Mouse (Mus musculus): ENCODE results near the gene Prm3. TPM values are rescaled to one million over a fixed set of nuclear protein-coding genes. Genes with fewer than 3 reads are reported as not detected.

Gene Prm3
- polyA plus RNA-seq, 1 experiment from 2014 or later, result not detected

- H3K9me3 ChIP-seq, result no peaks in the 10 kb centered on the region
- no peak for ATAC-seq (ENCODE audit: low FRiP score, low read depth)
- no peak overlapping the region for H3K4me2 ChIP-seq (replicated peaks)
- H3K27ac ChIP-seq, result no peak overlapping the region
- H3K4me3 ChIP-seq, result no peak overlapping the region
- H3K9ac ChIP-seq, result no peak overlapping the region
- no peaks in the 10 kb centered on the region for H3K36me3 ChIP-seq
- H3K4me1 ChIP-seq, result peaks cover 26% of the 10 kb centered on the region
- H3K27me3 ChIP-seq (replicated peaks), result peaks cover 26% of the 10 kb centered on the region; the same call in 1 of the 2 replicates
- 50% methylated on average over 9 of the region's 9 CpGs for WGBS
Observed at GRCm38 (mm10) chr16:10781862-10782371, 8.8 kb downstream of the Prm3 start.

DNA sequence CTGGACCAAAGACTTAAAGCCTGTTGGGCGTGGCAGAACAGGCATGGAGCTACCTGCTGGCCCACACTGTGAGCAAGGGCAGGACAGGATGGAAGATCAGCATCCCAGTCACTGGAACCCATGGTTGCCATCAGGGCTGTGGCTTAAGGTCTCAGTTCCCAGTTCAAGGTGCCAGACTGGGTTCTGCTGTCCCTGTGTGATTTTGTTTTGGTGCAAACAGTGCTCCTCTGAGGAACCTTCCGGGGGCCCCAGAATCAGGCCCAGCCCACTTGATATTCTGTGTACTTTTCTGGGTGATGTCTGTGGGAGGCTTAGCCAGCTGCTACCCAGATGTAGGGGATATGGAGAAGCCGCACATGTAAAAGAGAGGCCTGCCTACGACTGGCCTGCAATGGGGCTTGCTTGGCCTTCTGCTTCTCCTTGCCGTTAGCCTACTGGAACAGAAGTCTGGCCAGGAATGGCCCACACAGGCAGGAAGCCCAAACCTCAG is 10.0 kb downstream of the Prm3 start:
- 72% methylated on average over 5 of the region's 5 CpGs for WGBS
- Histone ChIP-seq H3K36me3 (no peaks in the 10 kb centered on the region), H3K27ac (no peak overlapping the region), H3K4me1 (peaks cover 18% of the 10 kb centered on the region), H3K9ac (no peak overlapping the region), H3K4me3 (no peak overlapping the region), H3K4me2 (replicated peaks) (no peak overlapping the region), H3K9me3 (no peaks in the 10 kb centered on the region), H3K27me3 (replicated peaks) (peaks cover 26% of the 10 kb centered on the region; the same call in 1 of the 2 replicates)
- ATAC-seq (ENCODE audit: low FRiP score, low read depth), result no peak

GRCm38 (mm10) chr16:10777579-10778160 is 13.0 kb downstream of the Prm3 start:
- Histone ChIP-seq H3K27ac (no peak overlapping the region), H3K4me2 (replicated peaks) (no peak overlapping the region), H3K36me3 (no peaks in the 10 kb centered on the region), H3K4me1 (peaks cover 5% of the 10 kb centered on the region; the same call in 1 of the 2 replicates), H3K4me3 (no peak overlapping the region), H3K9ac (no peak overlapping the region), H3K9me3 (no peaks in the 10 kb centered on the region), H3K27me3 (replicated peaks) (peaks cover 4% of the 10 kb centered on the region; the same call in 1 of the 2 replicates)
- ATAC-seq (ENCODE audit: low FRiP score, low read depth), result no peak
- whole genome bisulfite sequencing, result 75% methylated on average over 5 of the region's 5 CpGs

- H3K36me3 ChIP-seq, result no peaks in the 10 kb centered on the region
- no peak for ATAC-seq (ENCODE audit: low FRiP score, low read depth)
- WGBS, result 68% methylated on average over 7 of the region's 7 CpGs
- H3K4me1 ChIP-seq, result no peaks in the 10 kb centered on the region
- H3K27ac ChIP-seq, result no peak overlapping the region
- no peak overlapping the region for H3K9ac ChIP-seq
- no peak overlapping the region for H3K4me2 ChIP-seq (replicated peaks)
- no peaks in the 10 kb centered on the region for H3K27me3 ChIP-seq (replicated peaks)
- H3K9me3 ChIP-seq, result no peaks in the 10 kb centered on the region
- H3K4me3 ChIP-seq, result no peak overlapping the region
Observed at GRCm38 (mm10) chr16:10776322-10776721, 14.4 kb downstream of the Prm3 start.

GRCm38 (mm10) chr16:10774726-10775125 is 16.0 kb downstream of the Prm3 start:
- H3K9me3 ChIP-seq, result no peaks in the 10 kb centered on the region
- H3K27ac ChIP-seq, result no peak overlapping the region
- H3K4me3 ChIP-seq, result no peak overlapping the region
- no peak overlapping the region for H3K9ac ChIP-seq
- no peak overlapping the region for H3K4me2 ChIP-seq (replicated peaks)
- H3K4me1 ChIP-seq, result no peaks in the 10 kb centered on the region
- no peak for ATAC-seq (ENCODE audit: low FRiP score, low read depth)
- no peaks in the 10 kb centered on the region for H3K27me3 ChIP-seq (replicated peaks)
- WGBS, result 77% methylated on average over 4 of the region's 4 CpGs
- no peaks in the 10 kb centered on the region for H3K36me3 ChIP-seq

DNA sequence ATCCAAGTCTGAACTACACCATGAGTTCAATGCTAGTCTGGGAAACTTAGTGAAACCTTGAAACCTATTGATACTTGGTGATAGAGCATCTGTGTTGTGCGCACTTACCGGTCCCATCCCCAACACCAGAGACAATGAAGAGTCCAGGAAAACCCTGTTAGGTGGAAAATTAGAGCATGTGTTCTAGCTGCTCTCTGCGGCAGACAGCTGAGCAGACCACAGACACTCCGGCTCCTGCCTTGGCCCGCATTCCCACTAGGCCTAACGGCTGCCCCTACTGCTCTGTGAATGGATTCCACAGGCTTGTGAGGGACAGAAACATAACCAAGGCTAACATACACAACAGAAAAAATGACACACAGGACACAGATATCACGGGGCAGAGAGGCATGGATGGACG is 17.2 kb downstream of the Prm3 start:
- no peaks in the 10 kb centered on the region for H3K36me3 ChIP-seq
- no peak overlapping the region for H3K4me2 ChIP-seq (replicated peaks)
- no peak overlapping the region for H3K9ac ChIP-seq
- H3K4me3 ChIP-seq, result no peak overlapping the region
- H3K27me3 ChIP-seq (replicated peaks), result no peaks in the 10 kb centered on the region; the same call in 1 of the 2 replicates
- WGBS, result 90% methylated on average over 8 of the region's 8 CpGs
- no peaks in the 10 kb centered on the region for H3K4me1 ChIP-seq
- no peak overlapping the region for H3K27ac ChIP-seq
- no peaks in the 10 kb centered on the region for H3K9me3 ChIP-seq
- no peak for ATAC-seq (ENCODE audit: low FRiP score, low read depth)

DNA sequence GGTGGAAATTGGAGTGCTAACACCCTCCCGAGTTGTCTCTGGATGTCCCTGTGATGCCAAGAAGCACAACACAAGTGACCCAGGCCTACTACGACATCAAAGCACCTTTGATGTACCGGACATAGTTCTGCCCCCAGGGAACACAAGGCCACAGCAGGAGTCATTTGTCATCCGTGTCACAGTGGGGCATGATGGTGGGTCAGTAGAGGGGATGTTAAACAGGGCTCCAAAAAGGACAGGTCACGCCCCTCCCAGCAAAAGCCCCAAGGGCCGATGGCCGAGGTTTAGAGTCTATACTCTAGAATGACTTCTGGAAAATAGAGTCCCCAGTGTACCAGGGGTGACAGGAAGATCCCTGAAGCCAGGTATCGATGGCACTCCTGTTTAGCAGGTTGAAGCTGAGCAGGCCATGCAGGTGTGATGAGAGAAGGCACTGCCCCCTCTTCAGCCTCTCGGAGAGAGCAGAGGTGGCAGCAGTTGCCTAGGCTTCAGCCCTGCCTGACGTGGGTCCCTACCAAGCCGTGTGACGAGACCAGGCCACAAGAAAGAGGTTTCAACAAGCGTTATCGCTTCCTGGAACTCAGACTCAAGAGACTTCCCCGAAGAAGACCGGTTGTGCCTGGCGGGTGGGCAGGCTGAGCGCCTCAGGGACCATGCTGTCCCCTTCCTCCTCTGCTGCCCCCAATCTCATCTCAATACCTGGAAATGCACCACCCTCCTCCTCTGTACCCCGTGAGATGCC is 18.8 kb downstream of the Prm3 start:
- H3K4me3 ChIP-seq, result no peak overlapping the region
- no peak overlapping the region for H3K9ac ChIP-seq
- 39% methylated on average over 19 of the region's 19 CpGs for WGBS
- no peaks in the 10 kb centered on the region; the same call in 1 of the 2 replicates for H3K27me3 ChIP-seq (replicated peaks)
- no peaks in the 10 kb centered on the region for H3K9me3 ChIP-seq
- no peak overlapping the region for H3K27ac ChIP-seq
- no peak for ATAC-seq (ENCODE audit: low FRiP score, low read depth)
- H3K4me2 ChIP-seq (replicated peaks), result no peak overlapping the region
- no peaks in the 10 kb centered on the region for H3K4me1 ChIP-seq
- no peaks in the 10 kb centered on the region for H3K36me3 ChIP-seq

DNA sequence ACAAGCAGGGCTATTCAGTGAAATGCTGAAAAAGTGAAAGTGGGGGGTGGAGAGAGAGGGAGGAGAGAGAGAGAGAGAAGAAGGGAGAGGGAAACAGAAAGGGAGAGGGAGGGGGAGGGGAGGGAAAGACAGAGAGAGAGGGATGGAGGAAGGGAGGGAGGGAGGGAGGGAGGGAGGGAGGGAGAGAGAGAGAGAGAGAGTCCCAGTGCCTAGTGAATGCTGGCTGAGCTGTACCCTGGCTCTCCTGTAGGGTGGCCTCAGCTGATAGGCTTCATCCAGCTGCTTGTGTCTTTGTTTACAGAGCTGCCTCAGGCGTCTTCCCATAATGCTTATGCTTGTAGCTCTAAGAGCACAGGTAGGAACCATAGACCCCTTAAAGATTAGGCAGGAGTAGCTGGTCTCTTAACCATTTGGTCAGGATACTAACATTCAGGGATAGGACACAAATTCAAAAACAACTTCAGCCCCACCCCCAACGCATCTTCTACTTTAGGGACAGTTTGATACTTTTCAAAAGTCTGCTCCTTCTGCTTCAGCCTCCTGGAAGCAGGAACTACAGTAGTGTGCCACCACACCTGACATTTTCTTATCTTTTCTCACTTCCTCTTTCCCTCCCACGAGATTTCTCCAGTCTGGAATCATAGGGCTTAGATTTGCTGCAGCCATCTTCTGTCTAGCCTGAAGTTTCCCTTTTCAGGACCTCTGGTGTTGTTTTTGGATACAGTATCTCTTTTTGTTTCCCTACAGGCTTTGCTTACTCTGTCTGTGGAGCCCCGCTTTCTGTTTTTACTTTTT is 20.0 kb downstream of the Prm3 start:
- Histone ChIP-seq H3K9ac (no peak overlapping the region), H3K4me3 (no peak overlapping the region), H3K4me2 (replicated peaks) (no peak overlapping the region), H3K4me1 (no peaks in the 10 kb centered on the region), H3K9me3 (no peaks in the 10 kb centered on the region), H3K27me3 (replicated peaks) (no peaks in the 10 kb centered on the region; the same call in 1 of the 2 replicates), H3K36me3 (no peaks in the 10 kb centered on the region), H3K27ac (no peak overlapping the region)
- WGBS, result 55% methylated on average over 4 of the region's 4 CpGs
- no peak for ATAC-seq (ENCODE audit: low FRiP score, low read depth)

- WGBS, result 51% methylated on average over 2 of the region's 2 CpGs
- no peak for ATAC-seq (ENCODE audit: low FRiP score, low read depth)
- H3K9me3 ChIP-seq, result no peaks in the 10 kb centered on the region
Observed at GRCm38 (mm10) chr16:10769661-10770060, 21.1 kb downstream of the Prm3 start.

DNA sequence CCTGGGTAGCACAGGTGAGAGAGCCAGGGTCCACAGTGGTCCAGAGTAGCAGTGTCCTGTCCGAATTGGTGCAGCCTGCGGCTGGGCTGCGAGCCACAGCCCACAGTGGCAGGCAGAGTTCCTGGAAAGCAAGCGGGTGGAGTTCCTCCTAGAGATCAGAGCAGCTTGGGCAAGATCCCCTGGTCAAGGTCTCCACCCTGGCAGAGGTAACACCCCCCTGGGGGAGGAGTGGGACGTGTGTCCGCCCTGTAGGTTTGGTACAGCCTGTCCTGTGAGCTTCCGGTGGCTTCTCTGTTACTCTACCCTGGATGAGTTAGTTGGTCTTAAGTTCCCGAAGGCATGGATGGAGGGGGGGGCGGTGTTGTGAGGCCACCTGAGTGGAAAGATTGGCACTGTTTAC is 21.9 kb downstream of the Prm3 start:
- H3K9ac ChIP-seq, result no peak overlapping the region
- no peak for ATAC-seq (ENCODE audit: low FRiP score, low read depth)
- H3K9me3 ChIP-seq, result no peaks in the 10 kb centered on the region
- no peaks in the 10 kb centered on the region for H3K4me1 ChIP-seq
- no peaks in the 10 kb centered on the region for H3K36me3 ChIP-seq
- H3K27ac ChIP-seq, result no peak overlapping the region
- WGBS, result 63% methylated on average over 9 of the region's 9 CpGs
- no peak overlapping the region for H3K4me2 ChIP-seq (replicated peaks)
- H3K4me3 ChIP-seq, result no peak overlapping the region
- H3K27me3 ChIP-seq (replicated peaks), result no peaks in the 10 kb centered on the region; the same call in 1 of the 2 replicates

More at GRCm38 (mm10) chr16:10769661-10770060, 21.1 kb downstream of the Prm3 start:
- Histone ChIP-seq H3K36me3 (no peaks in the 10 kb centered on the region), H3K27me3 (replicated peaks) (no peaks in the 10 kb centered on the region; the same call in 1 of the 2 replicates), H3K4me3 (no peak overlapping the region), H3K9ac (no peak overlapping the region), H3K4me1 (no peaks in the 10 kb centered on the region), H3K4me2 (replicated peaks) (no peak overlapping the region), H3K27ac (no peak overlapping the region)

DNA sequence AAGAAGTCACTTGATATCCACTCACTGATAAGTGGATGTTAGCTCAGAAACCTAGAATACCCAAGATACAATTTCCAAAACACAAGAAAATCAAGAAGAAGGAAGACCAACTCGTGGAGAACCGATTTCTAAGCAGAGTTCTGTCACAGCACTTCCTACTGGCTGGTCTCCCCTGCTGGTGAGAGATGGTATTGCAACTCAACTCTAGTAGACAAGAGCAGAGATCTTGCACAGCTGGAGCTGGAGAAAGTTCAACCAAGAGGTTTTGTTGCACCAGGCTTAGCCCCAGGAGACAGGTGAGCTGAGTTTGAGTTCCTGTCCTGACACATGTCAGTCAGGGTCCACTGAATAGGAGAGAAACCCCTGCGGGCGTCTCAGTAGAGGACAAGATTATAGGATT is 23.6 kb downstream of the Prm3 start:
- 56% methylated on average over 4 of the region's 4 CpGs for WGBS
- H3K27ac ChIP-seq, result no peak overlapping the region
- H3K4me3 ChIP-seq, result no peak overlapping the region
- H3K4me2 ChIP-seq (replicated peaks), result no peak overlapping the region
- H3K4me1 ChIP-seq, result no peaks in the 10 kb centered on the region
- no peaks in the 10 kb centered on the region for H3K9me3 ChIP-seq
- H3K36me3 ChIP-seq, result no peaks in the 10 kb centered on the region
- H3K27me3 ChIP-seq (replicated peaks), result no peaks in the 10 kb centered on the region; the same call in 1 of the 2 replicates
- no peak for ATAC-seq (ENCODE audit: low FRiP score, low read depth)
- no peak overlapping the region for H3K9ac ChIP-seq

DNA sequence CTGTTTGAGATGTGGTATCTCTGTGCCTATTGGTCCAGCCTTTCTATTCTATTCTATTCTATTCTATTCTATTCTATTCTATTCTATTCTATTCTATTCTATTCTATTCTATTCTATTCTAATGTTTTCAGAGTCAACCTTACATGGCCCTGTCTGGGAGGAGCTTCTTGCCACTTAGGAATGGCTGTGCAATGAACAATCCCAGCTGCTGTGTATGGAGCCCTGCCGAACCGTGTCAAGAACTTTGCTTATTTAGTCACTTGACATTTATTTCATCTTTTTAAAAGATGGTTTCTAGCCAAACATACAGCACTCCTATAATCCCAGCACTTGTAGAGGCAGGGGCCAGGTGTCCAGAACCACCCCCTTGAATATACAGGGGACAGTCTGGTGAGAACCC is 26.4 kb downstream of the Prm3 start:
- Histone ChIP-seq H3K9me3 (no peaks in the 10 kb centered on the region), H3K36me3 (no peaks in the 10 kb centered on the region), H3K27ac (no peak overlapping the region), H3K9ac (no peak overlapping the region), H3K4me2 (replicated peaks) (no peak overlapping the region), H3K4me3 (no peak overlapping the region), H3K27me3 (replicated peaks) (no peaks in the 10 kb centered on the region; the same call in 1 of the 2 replicates), H3K4me1 (peaks cover 5% of the 10 kb centered on the region; the same call in 1 of the 2 replicates)
- ATAC-seq (ENCODE audit: low FRiP score, low read depth), result no peak
- 70% methylated on average over 2 of the region's 2 CpGs for WGBS

Data from neural tube, embryonic 12.5 days (tissue).